Mouse (Mus musculus) natural killer cell, adult 2 months (primary cell): ENCODE data around the gene Yeats2.

Experiments
- DNase-seq, 2 experiments: peaks; one replicate each; pipeline ENCODE4 v3.0.0; 2022; ENCODE audit warnings: low spot score in 2 of 2

Yeats2 gene

DNA sequence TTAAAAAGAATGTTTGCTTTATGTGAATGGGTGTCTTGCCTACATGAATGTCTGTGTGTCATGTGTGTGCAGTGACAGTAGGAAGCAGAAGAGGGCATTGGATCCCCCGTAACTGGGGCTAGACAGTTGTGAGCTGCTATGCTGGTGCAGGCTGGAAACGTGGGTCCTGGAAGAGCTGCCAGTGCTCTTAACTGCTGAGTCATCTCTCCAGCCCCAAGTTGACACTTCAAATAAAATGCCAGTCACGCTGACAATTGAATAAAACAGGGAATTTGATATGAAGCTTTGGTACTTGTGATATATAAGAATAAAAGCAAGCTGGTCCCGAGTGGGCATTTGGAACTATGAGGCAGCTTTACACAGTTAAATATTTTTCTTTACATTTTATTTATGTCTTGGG is 139.4 kb downstream of the Yeats2 start:
- no peak for DNase-seq
